ENCODE assay signal across 8 mouse cellular contexts in the genomic region with DNA sequence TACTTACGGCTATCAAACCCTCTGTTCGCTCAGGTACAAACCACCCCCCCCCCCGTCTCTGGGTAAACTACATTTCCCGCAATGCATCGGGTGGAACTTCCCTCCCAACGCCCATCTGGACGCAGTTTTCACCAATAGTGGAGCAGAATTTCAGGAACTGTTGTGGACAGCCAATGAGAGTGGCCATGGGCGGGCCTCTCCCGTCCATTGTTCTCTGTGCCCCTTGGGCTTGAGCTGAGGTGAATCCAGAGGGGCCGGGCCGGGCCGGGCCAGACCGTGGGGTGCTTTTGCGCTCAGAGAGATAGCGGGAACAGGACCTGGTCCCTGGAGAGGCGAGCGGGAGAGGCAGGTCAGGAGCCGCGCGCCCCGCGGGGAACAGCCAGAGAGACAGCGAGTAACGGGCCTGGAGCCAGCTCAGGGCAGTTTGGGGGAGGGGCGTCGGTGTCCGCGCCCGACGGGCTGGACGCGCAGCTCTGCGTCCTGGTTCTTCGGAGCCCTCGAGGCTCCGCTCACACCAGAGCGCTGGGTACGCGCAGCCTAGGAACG. TPM values are rescaled to one million over a fixed set of nuclear protein-coding genes. Genes with fewer than 3 reads are reported as not detected.
DNase-seq lines count a peak whose midpoint lies in the region; ATAC-seq lines count a peak whose summit lies in the region.

A gene (plus strand): TSS at position 192 of the 546 bp plus-strand sequence.

- DNase-seq in adipocyte (ENCODE audit: low spot score), result peak; percentile 92
- peak; percentile 97 for DNase-seq in embryo, embryonic 10 days (ENCODE audit: low spot score)
- peak; percentile 75 for DNase-seq in gastrocnemius, postnatal 10 days
- peak; percentile 96 for DNase-seq in induced T-regulatory cell, adult 2 months (ENCODE audit: low read depth)
- DNase-seq in left cerebral cortex, adult 9 months (ENCODE audit: low spot score in 2 of 2), result peak; percentile 86 to 94
- DNase-seq in right cerebral cortex, postnatal 14 days, result peak; percentile 78
- DNase-seq in urinary bladder, postnatal 36 days (ENCODE audit: low spot score in 2 of 2), result peak; percentile 90 to 91

- peak; percentile 84 for ATAC-seq in megakaryocyte progenitor cell, adult 5-6 weeks (replicated peaks; ENCODE audit: poor library complexity)

RNA-seq across cellular contexts. Expression of the gene that starts here (rescaled TPM):
- total RNA-seq in gastrocnemius, postnatal 10 days (2021), result 1 to 10 TPM; 2.3 to 2.5 TPM
- 3.5 and 3.7 TPM in 2 replicates for total RNA-seq in megakaryocyte progenitor cell, adult 5-6 weeks (2015)
- 6.7 and 10.0 TPM in 2 replicates for total RNA-seq in megakaryocyte progenitor cell, adult 5-6 weeks (2017)

Comparison
In these comparisons a context has a peak if more than half of its experiments do, and no peak if none do; other contexts are left out.
1. Peak in every context shown above with its lines: DNase-seq and ATAC-seq.